Mouse (Mus musculus) kidney, postnatal 10 days (tissue): ENCODE measurements around the gene Chpf.
A peak's percentile ranks its signal among the peaks of the same experiment; 100 is the strongest.

Experiments used
- DNase-seq: peaks from one replicate; pipeline ENCODE4 v3.0.0; 2021; ENCODE audit warnings: mixed read lengths

Gene Chpf

GRCm38 (mm10) chr1:75478916-75479634 is at the start of gene Chpf, which contains the start of gene Tmem198:
Chpf (minus strand) TSS chr1:75479307.
Tmem198 (plus strand) TSS chr1:75479532.
- peak; percentile 99 for DNase-seq

GRCm38 (mm10) chr1:75524679-75525078 is 45.6 kb upstream of the Chpf start:
- DNase-seq = no peak

- DNase-seq = peak; percentile 96
These were observed 42.4 kb upstream of the Chpf start, which contains the start of gene Stk11ip for GRCm38 (mm10) chr1:75521321-75522031. Stk11ip (plus strand) TSS chr1:75521529.

DNA sequence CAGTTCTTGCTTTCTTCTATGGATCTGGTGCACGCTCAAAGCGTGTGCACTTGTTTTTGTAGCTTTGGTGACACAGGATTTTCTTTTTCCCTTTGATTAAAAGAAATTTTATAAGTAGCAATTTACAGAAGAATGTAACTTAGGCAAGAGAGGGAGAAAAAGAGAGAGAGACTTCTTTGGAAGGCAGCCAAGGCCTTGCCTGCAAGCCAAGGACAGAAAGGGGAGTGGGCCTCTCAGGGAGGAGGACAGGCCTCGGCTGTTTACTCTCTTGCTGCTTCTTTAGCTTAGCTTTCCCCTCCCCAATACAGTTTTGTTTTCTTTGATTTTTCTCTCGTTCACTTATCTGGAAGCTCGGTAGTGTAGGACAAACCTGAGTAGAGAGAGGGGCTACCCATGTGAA is 40.5 kb upstream of the Chpf start:
- no peak for DNase-seq

DNA sequence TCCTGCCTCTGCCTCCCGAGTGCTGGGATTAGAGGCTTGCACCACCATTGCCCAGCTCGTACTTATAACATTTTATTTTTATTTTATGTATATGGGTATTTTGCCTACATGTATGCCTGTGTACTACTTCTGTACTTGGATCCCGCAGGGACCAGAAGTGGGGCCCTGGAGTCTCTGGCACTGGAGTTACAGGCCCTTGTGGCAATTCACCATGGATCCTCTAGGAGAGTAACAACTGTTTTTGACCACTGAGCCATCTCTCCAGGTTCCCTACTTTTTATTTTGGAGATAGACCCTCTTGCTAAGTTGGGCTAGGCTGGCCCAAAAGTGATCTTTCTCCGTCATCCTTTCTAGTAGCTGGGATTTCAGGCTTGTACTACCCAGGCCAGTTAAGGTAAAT is 39.3 kb upstream of the Chpf start:
- no peak for DNase-seq

DNA sequence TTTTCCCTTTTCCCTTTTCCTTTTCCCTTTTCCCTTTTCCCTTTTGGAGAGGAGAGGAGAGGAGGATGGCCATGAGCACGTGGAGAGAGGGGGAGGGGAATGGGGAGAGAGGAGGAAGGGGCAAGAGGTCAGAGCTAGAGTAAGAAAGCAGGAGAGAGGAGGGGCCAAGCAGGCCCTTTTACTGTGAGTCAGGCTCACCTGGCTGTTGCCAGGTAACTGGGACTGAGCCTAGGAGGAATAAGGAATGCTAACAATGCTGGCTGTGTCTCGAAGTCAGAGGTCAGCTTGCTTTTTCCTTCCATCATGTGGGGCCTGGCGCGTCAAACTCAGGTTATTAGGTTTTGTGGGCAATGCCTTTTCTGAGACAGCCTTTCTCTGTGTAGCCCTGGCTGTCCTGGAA is 38.9 kb upstream of the Chpf start:
- no peak for DNase-seq

- no peak for DNase-seq
These were observed 37.7 kb upstream of the Chpf start for GRCm38 (mm10) chr1:75516703-75517380.

DNA sequence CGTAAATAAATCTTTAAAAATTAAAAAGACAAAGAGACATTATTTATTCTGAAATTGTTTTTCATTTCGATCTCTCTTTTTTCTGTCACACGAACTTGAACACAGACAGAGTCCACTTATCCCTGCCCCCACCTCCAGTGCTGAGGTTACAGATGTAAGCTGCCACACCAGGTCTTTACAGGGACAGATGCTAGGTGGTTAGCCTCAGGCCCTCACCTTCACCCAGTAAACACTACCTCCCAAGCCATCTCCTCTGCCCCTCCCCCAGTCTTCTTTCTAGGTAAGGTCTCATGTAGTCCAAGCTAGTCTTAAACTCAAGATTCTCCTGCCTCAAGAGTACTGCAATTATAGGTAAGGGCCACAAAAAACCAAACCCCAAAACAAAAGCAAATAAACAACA is 33.4 kb upstream of the Chpf start:
- DNase-seq = no peak

DNA sequence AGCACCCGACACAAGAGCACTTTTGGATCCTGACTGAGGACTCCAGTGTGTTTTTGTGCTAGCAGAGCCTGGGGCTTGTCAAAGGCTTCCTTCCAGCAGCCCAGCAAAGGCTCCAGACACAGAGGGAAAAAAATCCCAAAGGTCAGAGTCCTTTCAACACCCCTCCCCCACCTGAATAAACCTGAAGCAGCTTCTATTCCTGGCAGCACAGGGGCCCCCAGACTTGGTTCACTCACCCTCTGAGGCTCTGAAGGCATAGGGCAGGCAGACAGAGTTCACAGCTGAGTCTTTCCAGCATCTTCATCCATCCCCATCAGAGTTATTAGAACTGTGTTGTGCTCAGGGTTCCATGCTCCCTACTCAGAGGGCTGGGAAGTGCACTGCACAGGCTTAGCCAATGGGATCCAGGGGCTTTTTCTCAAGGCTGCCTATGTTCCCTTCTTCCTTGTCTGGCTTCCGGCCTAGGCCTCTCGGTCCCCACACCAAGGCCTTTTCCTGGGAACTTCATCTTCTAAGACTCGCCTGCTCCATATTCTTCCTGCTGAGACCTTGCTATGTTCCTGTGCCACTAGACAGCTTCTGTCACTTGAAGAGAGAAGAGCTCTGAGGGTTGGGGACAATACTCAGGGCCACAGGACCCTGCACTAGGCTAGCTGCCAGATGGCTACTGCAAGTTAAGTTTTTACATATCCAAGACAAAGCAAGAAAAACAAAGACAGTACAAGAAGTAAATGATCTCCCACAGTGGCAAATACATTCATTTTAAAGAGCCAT is 32.5 kb upstream of the Chpf start:
- peak; percentile 54 for DNase-seq

GRCm38 (mm10) chr1:75510154-75510553 is 31.0 kb upstream of the Chpf start:
- no peak for DNase-seq

DNA sequence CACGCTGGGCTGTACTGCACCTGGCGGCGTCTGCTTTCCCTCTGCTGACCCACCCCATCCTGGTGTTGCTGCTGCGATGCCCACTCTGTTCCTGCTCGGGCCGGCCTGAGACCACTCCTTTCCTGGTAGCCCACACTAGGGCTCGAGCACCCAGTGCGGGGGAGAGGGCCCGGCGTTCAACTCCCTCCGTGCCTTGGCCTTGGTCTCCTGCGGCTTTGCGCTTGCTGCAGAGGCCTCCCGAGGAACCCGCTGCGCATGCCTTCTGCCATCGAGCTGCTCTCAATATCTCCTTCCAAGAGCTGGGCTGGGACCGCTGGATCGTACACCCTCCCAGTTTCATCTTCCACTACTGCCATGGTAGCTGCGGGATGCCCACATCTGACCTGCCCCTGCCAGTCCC is 30.5 kb upstream of the Chpf start:
- no peak for DNase-seq

DNA sequence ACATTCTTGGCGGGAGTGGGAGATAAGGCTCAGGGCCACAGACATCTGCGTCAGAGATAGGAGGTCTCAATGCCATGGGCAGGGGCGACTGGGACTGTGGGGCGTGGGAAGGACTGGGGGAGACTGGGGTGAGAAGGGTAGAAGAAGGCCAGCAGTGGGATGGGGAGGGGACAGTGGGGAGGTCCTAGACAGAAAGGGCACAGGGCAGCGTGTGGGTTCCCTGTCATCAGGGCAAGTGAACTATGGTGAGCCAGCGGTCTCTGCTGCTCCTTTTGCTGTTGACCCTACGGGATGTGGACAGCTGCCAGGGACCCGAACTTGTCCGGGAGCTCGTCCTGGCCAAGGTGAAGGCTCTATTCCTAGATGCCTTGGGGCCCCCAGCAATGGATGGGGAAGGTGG is 27.9 kb upstream of the Chpf start, which contains the start of gene Inha:
TSS of gene Inha (plus strand) at position 72 of the 400 bp plus-strand sequence.
- DNase-seq = no peak

DNA sequence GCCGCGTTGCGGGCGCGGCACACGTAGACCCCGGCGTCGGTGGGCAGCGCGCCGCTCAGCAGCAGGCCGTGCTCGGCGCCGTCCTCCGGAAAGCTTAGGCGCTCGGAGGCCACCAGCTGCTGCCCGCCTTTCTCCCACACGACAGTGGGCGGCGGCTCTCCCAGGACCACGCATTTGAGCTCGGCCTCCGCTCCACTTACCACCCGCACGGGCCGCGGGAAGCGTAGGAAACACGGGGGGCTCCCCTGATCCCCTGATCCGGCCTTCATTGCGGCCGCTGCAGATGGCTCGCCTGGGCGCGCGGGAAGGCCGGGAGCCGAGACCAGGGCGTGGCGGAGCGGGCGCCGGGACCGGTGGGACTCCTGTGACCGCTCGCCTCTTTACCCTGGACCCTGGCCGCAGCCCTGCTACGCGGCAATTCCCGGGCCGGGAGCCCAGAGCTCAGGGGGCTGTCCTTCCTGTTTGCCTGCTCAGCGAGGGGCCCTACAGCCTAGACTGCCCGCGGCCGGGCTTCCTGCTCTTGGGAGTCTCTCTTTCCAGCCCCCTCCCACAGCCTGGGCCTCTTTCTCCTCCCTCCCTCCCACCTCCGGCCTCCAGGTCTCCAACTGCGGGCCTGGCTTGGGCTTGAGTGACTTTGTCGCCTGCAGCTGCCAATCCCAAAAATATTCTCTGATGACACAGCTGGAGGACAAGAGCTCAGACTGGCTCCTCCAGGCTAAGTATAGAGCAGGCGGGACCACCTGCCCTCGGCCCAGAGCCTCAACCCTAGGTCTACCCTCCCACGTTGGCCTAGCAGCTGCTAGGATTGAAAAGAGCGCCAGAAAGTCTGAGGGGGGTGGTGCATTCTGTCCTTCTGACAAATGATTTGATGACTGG is 27.1 kb upstream of the Chpf start, which contains the start of gene Obsl1:
TSS of gene Obsl1 (minus strand) at position 497 of the 876 bp plus-strand sequence.
- DNase-seq = peak; percentile 90

DNA sequence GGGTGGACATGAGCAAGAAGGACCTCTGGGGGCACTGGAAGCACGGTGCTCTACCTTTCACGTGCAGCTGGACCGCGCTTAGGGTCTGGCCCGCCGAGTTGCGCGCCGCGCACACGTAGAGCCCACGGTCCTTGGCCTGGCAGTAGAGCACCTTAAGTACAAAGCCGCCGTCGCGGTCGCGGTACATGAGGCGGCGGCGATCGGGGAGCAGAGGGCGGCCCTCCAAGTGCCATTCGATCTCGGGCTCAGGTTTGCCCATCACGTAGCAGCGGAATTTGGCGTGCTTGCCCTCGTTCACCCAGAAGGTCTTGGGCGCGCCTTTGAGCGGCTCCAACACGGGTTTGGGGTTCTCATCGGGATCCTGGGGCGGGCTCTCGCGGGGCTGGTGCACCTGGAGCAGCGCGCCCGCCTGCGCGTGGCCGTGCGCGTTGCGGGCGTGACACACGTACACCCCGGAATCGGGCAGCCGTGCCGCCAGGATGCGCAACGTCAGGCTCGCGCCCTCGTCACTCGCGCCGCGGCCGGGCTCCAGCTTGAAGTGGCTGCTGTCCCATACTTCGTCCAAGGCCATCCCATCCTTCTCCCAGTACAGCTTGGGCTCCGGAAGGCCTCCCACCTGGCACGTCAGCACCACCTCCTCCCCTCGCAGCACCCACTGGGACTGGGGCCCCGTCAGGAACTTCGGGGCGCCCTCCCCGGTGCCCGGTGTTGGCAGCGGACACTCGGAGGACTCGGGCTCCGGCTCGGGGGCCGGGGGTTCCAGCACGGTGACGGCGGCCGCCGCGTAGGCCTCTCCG is 26.2 kb upstream of the Chpf start:
- DNase-seq = peak; percentile 74

DNA sequence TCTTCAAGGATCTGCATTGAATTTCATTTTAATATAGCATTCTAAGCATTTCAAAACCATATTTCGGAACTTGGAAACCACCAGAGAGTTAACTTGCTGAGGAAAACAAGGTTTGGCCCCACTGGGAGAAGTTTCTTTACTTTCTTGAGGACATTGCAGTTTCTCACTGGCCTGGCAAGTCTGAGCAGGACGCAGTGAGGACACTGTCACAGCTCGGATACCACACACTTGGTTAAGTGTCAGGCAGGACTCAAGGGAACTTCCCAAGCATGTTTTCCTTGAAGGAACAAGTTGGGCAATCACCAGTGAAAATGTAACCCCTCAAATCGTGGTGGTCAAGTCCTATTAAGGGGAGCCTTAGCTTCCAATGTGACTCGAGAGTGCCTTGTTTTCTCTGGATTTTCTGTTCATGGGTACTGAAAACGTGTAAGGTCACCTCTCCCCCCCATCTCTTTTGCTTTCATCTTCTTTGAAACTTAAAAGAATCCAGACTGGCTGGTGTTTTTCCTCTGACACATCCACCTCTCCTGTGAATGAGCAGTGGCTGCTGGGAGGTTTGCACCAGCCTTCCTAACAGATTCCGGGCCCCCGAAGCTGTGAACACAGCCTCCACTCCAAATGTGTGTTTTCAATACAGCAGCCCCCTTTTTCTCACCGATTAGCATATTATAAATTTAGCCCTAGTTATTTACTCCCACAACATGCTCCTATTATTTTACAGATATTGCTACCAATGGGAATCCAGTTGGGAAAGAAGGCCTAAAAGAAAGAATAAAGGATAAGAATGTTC is 25.3 kb upstream of the Chpf start:
- no peak for DNase-seq

GRCm38 (mm10) chr1:75503651-75503980 is 24.5 kb upstream of the Chpf start:
- no peak for DNase-seq

DNA sequence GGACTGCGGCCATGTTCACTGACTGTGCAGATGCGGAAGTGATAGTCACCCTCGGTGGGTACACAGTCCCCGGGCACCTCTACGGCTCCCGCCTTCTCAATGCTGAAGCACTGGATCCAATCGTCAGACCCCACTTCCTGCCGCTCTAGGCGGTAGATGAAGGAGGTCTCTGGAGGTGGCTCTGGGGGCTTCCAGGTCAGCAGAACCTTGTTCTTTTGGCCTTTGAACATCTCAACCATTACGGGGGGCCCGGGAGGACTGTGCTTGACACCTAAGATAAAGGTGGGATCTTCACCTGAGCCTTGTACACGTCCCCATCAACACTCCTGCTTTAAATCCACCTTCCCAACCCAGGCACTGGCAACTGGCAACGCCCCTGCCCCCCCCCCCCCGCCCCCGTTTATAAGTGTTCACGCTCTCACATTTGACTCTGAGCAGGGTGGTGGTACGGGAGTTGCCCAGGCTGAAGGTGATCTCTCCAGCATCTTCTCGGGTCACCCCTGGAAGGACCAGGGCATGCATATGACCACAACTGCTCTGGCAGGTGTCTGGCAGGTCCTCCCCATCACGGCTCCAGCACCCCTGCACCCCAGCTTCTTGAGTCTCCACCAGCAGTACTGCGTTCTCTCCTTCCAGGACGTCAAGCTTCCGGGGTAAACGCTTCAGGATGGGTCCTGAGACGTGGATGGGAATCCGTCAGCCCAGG is 24.0 kb upstream of the Chpf start:
- DNase-seq = no peak

DNA sequence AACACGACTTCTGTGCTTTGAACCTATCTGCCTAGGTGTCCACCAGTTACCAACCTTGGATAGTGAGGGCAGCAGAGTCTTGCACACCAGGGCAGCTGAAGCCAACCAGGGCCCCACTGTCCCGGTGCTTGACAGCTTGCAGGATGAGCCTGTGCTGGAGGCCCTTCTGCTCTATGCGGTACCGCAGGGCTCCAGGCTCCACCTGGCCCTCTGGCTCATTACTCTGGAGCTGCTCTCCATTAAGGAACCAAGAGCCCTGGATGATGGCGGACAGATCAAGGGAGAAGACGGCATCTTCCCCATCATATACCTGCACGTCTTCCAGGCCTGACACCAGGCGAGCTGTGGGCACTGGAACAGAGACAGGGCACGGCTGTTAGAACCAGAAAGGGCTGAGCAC is 22.8 kb upstream of the Chpf start:
- no peak for DNase-seq

DNA sequence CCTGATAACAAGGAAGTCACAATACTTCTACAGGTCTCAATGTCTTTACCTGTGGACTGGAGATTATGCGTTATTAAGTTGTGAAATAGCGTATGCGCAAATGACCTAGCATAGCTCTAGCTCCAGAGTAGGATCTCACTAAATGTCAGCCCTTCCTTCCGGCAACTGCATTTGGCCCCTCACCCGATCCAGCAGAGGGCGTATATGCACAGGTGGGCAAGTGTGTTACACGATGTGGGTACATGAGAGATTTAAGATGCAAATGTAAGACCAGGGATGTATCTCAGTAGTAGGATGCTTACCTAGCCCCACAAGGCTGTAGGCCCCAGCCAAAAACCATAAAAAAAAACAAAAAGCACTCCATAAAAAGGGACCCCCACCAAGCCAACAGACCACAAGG is 20.3 kb upstream of the Chpf start:
- no peak for DNase-seq

DNA sequence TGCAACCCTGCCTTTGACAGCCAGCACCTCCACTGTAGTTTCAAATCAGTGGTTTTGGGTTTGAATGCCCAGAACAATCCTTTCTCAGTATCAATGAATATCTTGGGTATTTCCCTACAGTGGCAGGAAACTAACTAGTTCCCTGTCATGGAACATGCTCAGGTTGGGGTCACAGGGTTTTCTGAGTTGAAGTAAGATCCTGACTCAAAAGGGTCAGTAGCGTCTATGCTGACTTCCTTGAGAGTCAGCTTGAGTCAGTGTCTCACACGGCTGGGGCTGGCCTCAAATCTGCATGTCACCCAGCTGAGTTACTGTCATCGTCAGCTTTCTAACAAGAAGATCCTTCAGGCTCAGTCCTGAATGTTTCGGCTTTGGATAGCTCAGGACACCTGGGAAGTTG is 19.8 kb upstream of the Chpf start:
- DNase-seq = no peak
